Mouse (Mus musculus) adrenal gland, postnatal 36 days (tissue): Measurements from ENCODE around the gene Gse1. TPM values are rescaled to one million over a fixed set of nuclear protein-coding genes. Genes with fewer than 3 reads are reported as not detected.

Experiments
- DNase-seq, 2 experiments: peaks; one replicate each; pipeline ENCODE4 v3.0.0; 2021; ENCODE audit warnings: mixed read lengths in 1 of 2
- microRNA-seq: library from miRNA; unstranded; fragments of <30 nt; microRNA quantifications from one replicate; pipeline ENCODE4 v1.2.0, GENCODE M21; 2021
- total RNA-seq, 2 experiments: library from RNA; stranded (reverse); gene quantifications; 2 replicates each; pipeline ENCODE4 v1.2.3; 2021

Gene Gse1
- total RNA-seq, 2 experiments from 2014 or later: 25.9 to 30.2 TPM

DNA sequence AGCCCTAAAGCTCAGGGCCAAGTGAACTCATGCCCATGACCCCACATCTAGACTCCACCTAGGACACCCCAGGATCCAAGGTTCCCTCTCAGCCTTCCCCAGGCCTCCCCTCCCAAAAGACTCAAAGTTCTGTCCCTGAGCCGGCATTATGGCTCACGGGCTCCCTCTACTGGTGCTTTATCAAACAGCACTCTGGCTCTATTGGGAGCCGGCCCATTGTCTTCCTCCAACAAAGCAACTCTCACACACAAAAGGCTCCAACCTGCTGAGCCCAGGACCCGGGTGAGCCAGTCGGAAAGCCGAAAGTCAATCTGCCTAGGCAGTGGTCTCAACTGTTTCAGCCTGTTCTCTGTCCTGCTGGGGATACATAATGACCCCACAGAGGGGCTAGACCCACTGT lies 389.9 kb downstream of the Gse1 start:
- peak; percentile 70 to 78 for DNase-seq

DNA sequence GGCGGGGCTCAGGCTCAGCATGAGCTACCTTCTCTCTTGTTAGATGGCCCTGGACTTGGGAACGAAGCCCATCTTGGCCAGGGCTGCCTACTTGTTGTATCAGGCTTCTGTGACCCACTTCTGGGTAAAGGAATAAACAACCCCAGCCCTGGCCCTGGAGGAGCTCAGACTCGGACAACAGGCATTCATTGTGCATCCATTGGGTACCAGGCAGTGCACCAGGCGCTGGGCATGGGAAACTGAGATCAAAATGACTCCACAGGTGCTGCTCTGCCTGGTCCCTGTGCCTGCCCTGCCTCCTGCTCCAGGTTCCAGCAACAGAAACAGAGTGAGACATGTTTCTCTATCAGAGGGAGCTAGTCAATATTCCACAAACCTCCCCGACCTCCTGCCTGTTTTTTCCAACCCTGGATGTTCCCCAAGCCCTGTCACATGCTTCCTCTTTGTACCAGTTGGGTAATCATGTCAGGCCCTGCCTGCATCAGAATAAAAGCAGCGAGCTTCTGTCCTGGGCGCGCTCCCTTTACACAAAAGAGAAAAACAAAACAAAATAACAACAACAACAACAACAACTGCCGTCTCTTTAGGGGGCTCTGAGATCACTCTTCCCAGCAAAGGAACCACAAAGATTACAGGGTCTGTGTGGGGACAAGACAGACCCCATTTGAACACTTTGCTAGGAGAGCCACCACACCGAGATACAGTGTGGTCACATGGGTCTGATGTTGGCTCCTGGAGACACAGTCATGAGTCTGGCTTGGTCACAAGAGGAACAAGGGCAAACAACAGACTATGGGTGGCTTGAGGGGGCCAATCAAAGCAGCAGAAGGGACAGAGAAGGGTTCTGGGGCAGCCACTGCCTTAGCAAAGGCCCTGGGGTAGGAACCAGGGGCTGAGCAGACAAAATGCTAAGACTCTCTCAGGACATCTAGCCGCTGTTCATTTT lies 391.3 kb downstream of the Gse1 start:
- no peak for DNase-seq

- DNase-seq: no peak
Measured at GRCm38 (mm10) chr8:120620441-120620840, 392.2 kb downstream of the Gse1 start.

DNA sequence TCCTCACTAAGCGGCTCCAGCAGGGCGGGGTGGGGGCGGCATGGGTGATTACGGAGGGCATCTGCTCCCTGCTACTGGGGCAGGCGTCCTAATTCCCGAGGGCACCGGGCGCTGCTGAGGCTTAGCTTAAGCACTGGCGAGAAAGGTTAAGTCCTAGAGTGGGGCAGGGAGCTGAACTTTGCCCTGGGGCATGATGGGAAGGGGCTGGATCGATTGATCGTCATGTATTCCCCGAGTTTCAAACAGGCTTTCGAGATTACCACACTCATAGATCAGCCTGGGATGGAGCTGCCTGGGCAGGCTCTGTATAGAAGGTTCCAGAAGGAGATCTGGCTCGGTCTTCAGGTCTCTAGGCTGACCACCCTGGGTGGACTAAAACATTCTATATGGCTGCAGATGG lies 393.9 kb downstream of the Gse1 start:
- no peak for DNase-seq

- no peak for DNase-seq
Measured at GRCm38 (mm10) chr8:120623608-120624007, 395.4 kb downstream of the Gse1 start.

GRCm38 (mm10) chr8:120626461-120626860 lies 398.2 kb downstream of the Gse1 start:
- DNase-seq: no peak

- DNase-seq: no peak
Measured at GRCm38 (mm10) chr8:120627298-120627697, 399.0 kb downstream of the Gse1 start.

DNA sequence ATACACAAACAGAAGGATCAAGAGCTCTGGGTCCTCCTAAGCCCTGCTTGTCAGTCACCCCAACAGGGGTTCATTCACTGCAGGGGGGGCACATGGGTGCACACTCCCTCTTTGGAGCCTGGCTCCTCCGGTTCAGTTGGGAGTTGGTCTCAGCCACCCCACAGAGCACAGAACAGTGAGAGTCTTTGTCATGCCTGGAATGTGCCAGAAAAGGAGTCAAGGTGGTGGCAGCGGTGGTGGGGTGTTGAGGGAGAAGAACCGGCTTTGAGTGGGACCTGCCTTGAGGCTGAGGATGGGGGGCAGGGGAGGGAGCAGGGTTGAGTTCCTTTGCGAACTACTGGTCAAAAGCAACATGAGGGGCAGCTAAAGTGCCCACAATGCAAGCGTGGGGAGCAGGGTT lies 401.8 kb downstream of the Gse1 start:
- DNase-seq: no peak

DNA sequence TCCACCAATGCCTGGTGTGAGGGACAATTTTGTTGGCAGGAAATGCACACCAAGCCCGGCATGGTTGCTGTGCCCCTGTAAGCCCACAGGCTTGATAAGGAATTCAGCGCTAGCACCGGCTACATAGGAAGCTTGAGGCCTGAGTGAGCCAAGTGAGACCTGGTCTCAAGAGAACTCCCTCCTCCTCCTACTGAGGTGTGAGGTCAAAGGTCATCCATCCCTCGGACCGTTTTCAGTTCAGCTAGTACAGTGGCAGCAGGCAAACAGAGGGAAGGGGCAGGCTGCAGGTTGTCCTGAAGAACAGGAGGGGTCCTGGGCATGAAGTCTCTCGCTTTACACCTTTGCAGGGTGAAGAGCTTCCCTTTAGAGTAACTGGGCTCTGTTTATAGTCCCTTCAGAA lies 402.6 kb downstream of the Gse1 start:
- DNase-seq: no peak

Small RNA genes lying within 50 kb of the gene (microRNA-seq; reads per million reads assigned to microRNA genes)
- gene Gm22715: not detected
- 1.00 reads per million for gene Mir7687

Other genes with a start within 250 kb of the Gse1 start
- 10 to 100 TPM in 1 of 2 experiments, 1 to 10 TPM in 1; 7.8 to 19.4 TPM for gene Crispld2, start 236.0 kb upstream of the Gse1 start, total RNA-seq
- gene Zdhhc7, start 127.0 kb upstream of the Gse1 start, total RNA-seq: 10 to 100 TPM; 40.3 to 55.6 TPM
- gene 6430548M08Rik, start 114.3 kb upstream of the Gse1 start, total RNA-seq: 100 to 1,000 TPM in 1 of 2 experiments, 10 to 100 TPM in 1; 77.7 to 152 TPM
- gene Fam92b, start 51.0 kb upstream of the Gse1 start, total RNA-seq: 1 to 10 TPM in 1 of 2 experiments, under 1 TPM in 1; 0.53 to 1.2 TPM